Mouse (Mus musculus): ENCODE data around the gene Trim54. TPM values are rescaled to one million over a fixed set of nuclear protein-coding genes. Genes with fewer than 3 reads are reported as not detected.

Gene Trim54
- polyA plus RNA-seq (2012; fragmentation: generic; extraction: Trizol): under 1 TPM; 0.04 to 0.61 TPM

DNA sequence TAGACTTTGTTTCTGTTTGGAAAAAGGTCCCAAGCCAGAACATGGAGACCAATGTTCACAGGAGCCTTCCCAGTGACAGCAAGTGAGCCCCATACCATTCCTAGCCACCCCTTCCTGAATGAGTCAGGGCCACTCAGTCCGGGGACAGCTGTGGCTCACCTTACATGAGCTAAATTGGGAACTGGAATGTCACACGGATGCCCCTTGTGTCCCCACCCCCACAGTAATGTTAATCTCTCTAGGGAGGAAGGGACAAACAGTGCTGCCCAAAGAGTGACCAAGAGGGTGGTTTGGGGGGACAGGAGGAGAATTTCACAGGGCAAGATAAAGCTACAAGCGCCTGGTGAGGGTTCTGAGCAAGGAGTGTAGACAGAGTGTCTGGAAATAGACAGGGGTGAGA, at the start of gene Trim54:
Gene Trim54, plus strand, starts transcription at position 359 of the 400 bp plus-strand sequence.

GRCm38 (mm10) chr5:31105814-31106335, 10.6 kb upstream of the Trim54 start, which contains the start of gene Dnajc5g:
TSS of gene Dnajc5g (plus strand) at chr5:31106285.

GRCm38 (mm10) chr5:31108000-31108490, 8.5 kb upstream of the Trim54 start, which contains the start of gene Slc30a3:
TSS of gene Slc30a3 (minus strand) at chr5:31108237.

DNA sequence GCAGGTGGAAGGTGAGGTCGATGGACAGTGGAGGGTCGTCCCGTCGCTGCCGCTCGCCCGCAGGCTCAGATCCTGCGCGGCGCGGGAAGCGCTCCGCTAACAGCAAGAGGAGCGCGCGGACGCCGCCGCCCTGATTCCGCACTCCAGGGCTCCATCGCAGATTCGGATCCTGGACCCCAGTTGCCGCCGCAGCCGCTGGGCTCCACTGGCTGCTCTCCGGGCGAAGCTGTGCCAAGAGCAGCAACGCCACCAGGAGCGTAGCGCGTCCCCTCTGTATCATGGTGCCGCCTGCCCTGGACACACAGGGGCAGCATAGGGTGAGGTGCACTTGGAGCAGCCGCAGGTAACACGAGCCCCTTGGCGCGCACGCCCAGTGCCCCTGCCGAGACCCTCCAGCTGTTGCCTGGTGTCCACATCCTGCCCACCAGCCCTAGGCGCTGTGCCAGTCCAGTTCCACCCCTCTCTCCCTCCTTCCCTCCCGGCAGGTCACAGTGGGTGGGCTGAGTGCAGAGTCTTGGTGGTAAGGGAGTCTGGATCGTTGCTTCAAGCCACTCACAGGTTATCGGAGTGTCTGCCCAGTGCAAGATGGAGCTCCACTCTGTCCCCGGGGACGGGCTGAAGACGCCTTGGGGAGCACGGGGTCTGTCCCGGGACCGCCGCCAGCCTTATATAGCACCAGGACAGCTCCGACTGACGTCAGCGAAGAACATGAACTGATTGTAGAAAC, 21.9 kb downstream of the Trim54 start, which contains the start of gene Ucn:
Gene Ucn, minus strand, starts transcription at position 589 of the 727 bp plus-strand sequence.

DNA sequence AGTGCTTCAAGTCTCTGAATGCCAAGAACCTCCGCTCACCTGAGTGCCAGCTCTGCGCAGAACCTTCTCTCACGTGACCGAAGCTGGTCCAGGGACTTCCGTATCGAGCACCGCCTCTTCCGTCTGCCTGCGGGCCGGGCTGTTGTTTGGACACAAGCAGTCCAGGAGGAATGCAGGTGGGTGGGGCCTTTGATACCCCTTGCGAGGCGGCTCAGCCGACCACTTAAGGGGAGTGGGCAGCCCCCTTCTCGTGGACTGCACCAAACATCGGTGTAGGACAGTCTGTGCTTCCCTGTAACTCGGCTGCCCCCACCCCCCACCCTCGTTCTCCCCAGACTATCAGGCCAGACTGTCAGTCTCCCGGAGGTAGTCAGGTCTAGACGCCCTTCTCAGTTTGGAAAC, 37.6 kb downstream of the Trim54 start, which contains the start of gene Mpv17:
Gene Mpv17, minus strand, starts transcription at position 100 of the 402 bp plus-strand sequence.

DNA sequence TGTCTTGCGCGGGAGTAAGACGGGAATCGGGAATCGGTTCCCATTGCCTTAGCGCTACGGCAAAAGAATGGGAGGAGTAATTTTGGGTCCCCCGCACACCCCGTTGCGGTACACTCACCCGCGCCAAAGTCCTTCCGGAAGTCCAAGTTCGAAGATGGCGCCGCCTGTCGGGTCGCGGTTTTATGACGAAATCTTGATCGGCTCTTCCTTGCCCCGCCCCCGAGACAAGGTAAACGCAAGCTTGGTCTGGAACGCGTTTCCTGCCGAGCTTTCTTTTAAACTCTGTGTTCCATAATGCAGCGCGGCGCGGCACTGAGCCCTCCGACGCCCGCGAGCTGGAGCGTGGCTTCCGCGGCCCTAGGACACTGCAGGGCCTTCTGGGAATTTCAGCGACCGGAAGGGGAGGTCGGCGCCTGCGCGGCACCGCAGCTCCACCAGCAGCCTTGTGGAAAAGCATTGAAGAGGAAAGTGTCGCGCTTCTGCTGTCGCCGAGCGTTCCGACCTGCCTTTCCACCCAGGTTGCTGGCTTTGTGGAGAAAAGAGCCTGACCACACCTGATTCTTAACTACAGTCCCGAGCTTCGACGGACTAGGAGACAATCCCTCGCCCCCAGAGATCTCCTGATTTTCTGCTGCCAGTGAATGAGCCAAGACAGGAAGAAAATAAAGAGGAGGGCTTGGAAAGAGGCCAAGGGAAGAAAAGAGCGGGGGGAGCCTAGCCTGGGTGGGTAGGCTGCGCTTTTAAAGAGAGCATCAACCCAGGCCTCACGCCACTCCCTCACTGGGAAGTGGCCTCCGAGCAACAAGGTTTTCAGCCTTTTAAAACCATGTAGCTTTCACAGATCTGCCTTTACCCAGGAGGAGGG, 63.5 kb downstream of the Trim54 start, which contains the start of the genes Gm29609 and Gtf3c2:
Gene Gm29609, minus strand, starts transcription at position 146 of the 865 bp plus-strand sequence.
Gene Gtf3c2, minus strand, starts transcription at position 379 of the 865 bp plus-strand sequence.

Other genes with a start within 250 kb of the Trim54 start
- gene Tmem214, start 248.7 kb upstream of the Trim54 start, polyA plus RNA-seq (2012; fragmentation: generic; extraction: Trizol): 10 to 100 TPM; 49.8 to 61.3 TPM
- 10 to 100 TPM in 1 of 2 experiments, 1 to 10 TPM in 1; 3.0 to 14.2 TPM for gene Agbl5, start 228.0 kb upstream of the Trim54 start, polyA plus RNA-seq (2012; fragmentation: generic; extraction: Trizol)
- 100 to 1,000 TPM; 358 to 516 TPM for gene Ost4, start 208.9 kb upstream of the Trim54 start, polyA plus RNA-seq (2012; fragmentation: generic; extraction: Trizol)
- gene Emilin1, start 203.3 kb upstream of the Trim54 start, polyA plus RNA-seq (2012; fragmentation: generic; extraction: Trizol): 100 to 1,000 TPM in 1 of 2 experiments, 10 to 100 TPM in 1; 72.2 to 299 TPM
- gene Khk, start 195.3 kb upstream of the Trim54 start, polyA plus RNA-seq (2012; fragmentation: generic; extraction: Trizol): 10 to 100 TPM in 1 of 2 experiments, 1 to 10 TPM in 1; 4.2 to 16.0 TPM
- gene Cgref1, start 171.1 kb upstream of the Trim54 start, polyA plus RNA-seq (2012; fragmentation: generic; extraction: Trizol): 10 to 100 TPM in 1 of 2 experiments, 1 to 10 TPM in 1; 7.5 to 26.7 TPM
- 100 to 1,000 TPM; 101 to 115 TPM for gene Preb, start 156.4 kb upstream of the Trim54 start, polyA plus RNA-seq (2012; fragmentation: generic; extraction: Trizol)
- gene Tcf23, start 148.1 kb upstream of the Trim54 start, polyA plus RNA-seq (2012; fragmentation: generic; extraction: Trizol): under 1 TPM; 0.01 to 0.09 TPM
- gene Atraid, start 68.4 kb upstream of the Trim54 start, polyA plus RNA-seq (2012; fragmentation: generic; extraction: Trizol): 100 to 1,000 TPM in 1 of 2 experiments, 10 to 100 TPM in 1; 87.3 to 332 TPM
- gene Slc5a6, start 67.8 kb upstream of the Trim54 start, polyA plus RNA-seq (2012; fragmentation: generic; extraction: Trizol): 1 to 10 TPM; 4.7 to 5.6 TPM
- 10 to 100 TPM; 17.9 to 34.9 TPM for gene Cad, start 61.9 kb upstream of the Trim54 start, polyA plus RNA-seq (2012; fragmentation: generic; extraction: Trizol)
- not detected for gene Dnajc5g, start 10.4 kb upstream of the Trim54 start, polyA plus RNA-seq (2012; fragmentation: generic; extraction: Trizol)
- 1 to 10 TPM in 1 of 2 experiments, under 1 TPM in 1; 0.47 to 3.0 TPM for gene Slc30a3, start 8.5 kb upstream of the Trim54 start, polyA plus RNA-seq (2012; fragmentation: generic; extraction: Trizol)
- not detected for gene Ucn, start 22.1 kb downstream of the Trim54 start, polyA plus RNA-seq (2012; fragmentation: generic; extraction: Trizol)
- gene Mpv17, start 37.5 kb downstream of the Trim54 start, polyA plus RNA-seq (2012; fragmentation: generic; extraction: Trizol): 10 to 100 TPM; 21.8 to 85.3 TPM
- gene Gm29609, start 63.2 kb downstream of the Trim54 start, polyA plus RNA-seq (2012; fragmentation: generic; extraction: Trizol): 1 to 10 TPM in 1 of 2 experiments, under 1 TPM in 1; 0.32 to 2.0 TPM
- gene Gtf3c2, start 63.4 kb downstream of the Trim54 start, polyA plus RNA-seq (2012; fragmentation: generic; extraction: Trizol): 10 to 100 TPM; 17.7 to 36.2 TPM
- 100 to 1,000 TPM; 166 to 169 TPM for gene Snx17, start 76.5 kb downstream of the Trim54 start, polyA plus RNA-seq (2012; fragmentation: generic; extraction: Trizol)
- 10 to 100 TPM; 36.4 to 57.5 TPM for gene Eif2b4, start 76.7 kb downstream of the Trim54 start, polyA plus RNA-seq (2012; fragmentation: generic; extraction: Trizol)
- gene Zfp513, start 85.6 kb downstream of the Trim54 start, polyA plus RNA-seq (2012; fragmentation: generic; extraction: Trizol): 10 to 100 TPM in 1 of 2 experiments, 1 to 10 TPM in 1; 8.8 to 22.4 TPM
- gene Ppm1g, start 104.0 kb downstream of the Trim54 start, polyA plus RNA-seq (2012; fragmentation: generic; extraction: Trizol): 100 to 1,000 TPM in 1 of 2 experiments, 10 to 100 TPM in 1; 90.1 to 144 TPM
- gene Nrbp1, start 124.2 kb downstream of the Trim54 start, polyA plus RNA-seq (2012; fragmentation: generic; extraction: Trizol): 100 to 1,000 TPM in 1 of 2 experiments, 10 to 100 TPM in 1; 54.1 to 114 TPM
- gene Gm9970, start 124.5 kb downstream of the Trim54 start, polyA plus RNA-seq (2012; fragmentation: generic; extraction: Trizol): under 1 TPM in 1 of 2 experiments, not detected in 1; 0.33 TPM
- gene Krtcap3, start 135.0 kb downstream of the Trim54 start, polyA plus RNA-seq (2012; fragmentation: generic; extraction: Trizol): 1 to 10 TPM in 1 of 2 experiments, under 1 TPM in 1; 0.06 to 4.5 TPM
- gene Ift172, start 174.4 kb downstream of the Trim54 start, polyA plus RNA-seq (2012; fragmentation: generic; extraction: Trizol): 10 to 100 TPM in 1 of 2 experiments, 1 to 10 TPM in 1; 6.9 to 36.9 TPM
- gene Fndc4, start 179.4 kb downstream of the Trim54 start, polyA plus RNA-seq (2012; fragmentation: generic; extraction: Trizol): 10 to 100 TPM; 18.9 to 26.1 TPM
- not detected for gene Gckr, start 180.7 kb downstream of the Trim54 start, polyA plus RNA-seq (2012; fragmentation: generic; extraction: Trizol)

Measured in C3H10T1/2 (cell line).